Mouse (Mus musculus) left cerebral cortex, adult 9 months (tissue): ENCODE results near the gene Cox7a2.

ENCODE experiments used
- DNase-seq, 2 experiments: peaks; one replicate each; pipeline ENCODE4 v3.0.0; 2022; ENCODE audit warnings: low spot score in 2 of 2

The Cox7a2 gene

GRCm38 (mm10) chr9:79759385-79760005 is at the start of gene Cox7a2:
Gene Cox7a2 (minus strand): TSS chr9:79759878.
- peak; percentile 83 to 96 for DNase-seq

- no peak for DNase-seq
These were observed 49.7 kb upstream of the Cox7a2 start for GRCm38 (mm10) chr9:79809411-79809810.

- DNase-seq, result no peak
These were observed 47.5 kb upstream of the Cox7a2 start for GRCm38 (mm10) chr9:79807178-79807577.

- peak; percentile 19 to 40 for DNase-seq
These were observed 46.8 kb upstream of the Cox7a2 start for GRCm38 (mm10) chr9:79806317-79807075.

- no peak for DNase-seq
These were observed 45.7 kb upstream of the Cox7a2 start for GRCm38 (mm10) chr9:79805426-79805825.

- no peak for DNase-seq
These were observed 36.9 kb upstream of the Cox7a2 start for GRCm38 (mm10) chr9:79796461-79797135.

- DNase-seq, result no peak
These were observed 35.4 kb upstream of the Cox7a2 start for GRCm38 (mm10) chr9:79795076-79795475.

GRCm38 (mm10) chr9:79792841-79793835 is 33.5 kb upstream of the Cox7a2 start, which contains the start of gene Tmem30a:
Gene Tmem30a (minus strand): TSS chr9:79793507.
- DNase-seq, result peak; percentile 93 to 96

- DNase-seq, result no peak
These were observed 26.1 kb upstream of the Cox7a2 start for GRCm38 (mm10) chr9:79785794-79786085.

GRCm38 (mm10) chr9:79784934-79785793 is 25.5 kb upstream of the Cox7a2 start:
- no peak for DNase-seq

GRCm38 (mm10) chr9:79784439-79784838 is 24.8 kb upstream of the Cox7a2 start:
- no peak for DNase-seq

- DNase-seq, result no peak
These were observed 19.7 kb upstream of the Cox7a2 start for GRCm38 (mm10) chr9:79779354-79779753.

GRCm38 (mm10) chr9:79766991-79767545 is 7.4 kb upstream of the Cox7a2 start:
- no peak for DNase-seq

GRCm38 (mm10) chr9:79765329-79765728 is 5.7 kb upstream of the Cox7a2 start:
- no peak for DNase-seq

- DNase-seq, result no peak
These were observed 2.8 kb upstream of the Cox7a2 start for GRCm38 (mm10) chr9:79762519-79762918.

- peak in 1 of 2 experiments; percentile 16 for DNase-seq
These were observed 398 bp upstream of the Cox7a2 start for GRCm38 (mm10) chr9:79760076-79760475.

- no peak for DNase-seq
These were observed 4.4 kb downstream of the Cox7a2 start for GRCm38 (mm10) chr9:79755311-79755710.

GRCm38 (mm10) chr9:79751846-79752245 is 7.8 kb downstream of the Cox7a2 start:
- no peak for DNase-seq

GRCm38 (mm10) chr9:79750709-79751108 is 9.0 kb downstream of the Cox7a2 start:
- no peak for DNase-seq

GRCm38 (mm10) chr9:79745036-79745435 is 14.6 kb downstream of the Cox7a2 start:
- DNase-seq, result no peak
